Mouse (Mus musculus) kidney, postnatal 25 days (tissue): ENCODE measurements around the gene Rem1.
A peak's percentile ranks its signal among the peaks of the same experiment; 100 is the strongest.

Experiments used
- DNase-seq, 2 experiments: peaks; one replicate each; pipeline ENCODE4 v3.0.0; 2021; ENCODE audit warnings: mixed read lengths in 2 of 2

Rem1 gene

DNA sequence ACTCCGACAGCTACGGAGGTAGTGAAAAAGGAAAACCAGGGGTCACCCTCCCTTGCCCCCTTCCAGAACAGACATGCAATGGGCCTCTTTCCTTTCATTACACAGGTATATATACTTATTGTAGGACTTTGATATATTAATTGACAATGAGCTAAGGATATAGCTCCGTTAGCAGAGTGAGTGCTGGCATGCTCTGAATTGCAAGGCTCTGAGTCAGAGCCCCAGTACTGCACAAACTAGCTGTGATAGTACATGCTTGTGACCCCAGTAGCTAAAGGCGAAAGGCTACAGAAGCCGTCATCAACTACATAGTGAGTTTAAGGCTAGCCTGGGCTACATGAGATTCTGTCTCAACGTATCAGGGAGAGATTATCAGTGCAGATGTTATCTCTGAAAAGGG lies 3.2 kb downstream of the Rem1 start:
- no peak for DNase-seq

DNA sequence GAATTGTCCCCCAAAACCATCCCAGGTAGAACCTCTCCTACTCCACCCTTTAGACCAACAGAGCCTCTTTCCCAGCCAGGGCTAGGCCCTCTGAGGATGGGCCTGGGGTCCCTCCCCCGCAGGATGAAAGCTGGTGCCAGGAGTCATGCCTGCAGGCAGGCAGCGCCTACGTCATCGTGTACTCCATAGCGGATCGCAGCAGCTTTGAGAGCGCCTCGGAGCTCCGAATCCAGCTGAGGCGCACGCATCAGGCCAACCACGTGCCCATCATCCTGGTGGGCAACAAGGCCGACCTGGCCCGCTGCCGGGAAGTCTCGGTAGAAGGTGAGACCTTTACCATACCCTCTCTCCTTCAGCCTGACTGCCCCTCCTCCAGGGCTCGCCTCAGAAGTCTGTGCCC lies 6.6 kb downstream of the Rem1 start:
- DNase-seq: no peak

DNA sequence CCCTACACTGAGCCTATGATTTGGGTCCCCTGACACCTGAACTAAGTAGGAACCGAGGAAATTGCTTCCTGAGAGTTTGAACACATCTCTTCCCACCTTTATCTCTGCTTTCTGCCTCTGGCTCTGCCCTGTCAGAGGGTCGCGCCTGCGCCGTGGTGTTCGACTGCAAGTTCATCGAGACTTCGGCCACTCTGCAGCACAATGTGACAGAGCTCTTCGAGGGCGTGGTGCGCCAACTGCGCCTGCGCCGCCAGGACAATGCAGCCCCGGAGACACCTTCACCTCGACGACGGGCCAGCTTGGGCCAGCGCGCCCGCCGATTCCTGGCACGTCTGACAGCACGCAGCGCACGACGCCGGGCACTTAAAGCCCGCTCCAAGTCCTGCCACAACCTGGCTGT lies 7.6 kb downstream of the Rem1 start:
- DNase-seq: no peak

DNA sequence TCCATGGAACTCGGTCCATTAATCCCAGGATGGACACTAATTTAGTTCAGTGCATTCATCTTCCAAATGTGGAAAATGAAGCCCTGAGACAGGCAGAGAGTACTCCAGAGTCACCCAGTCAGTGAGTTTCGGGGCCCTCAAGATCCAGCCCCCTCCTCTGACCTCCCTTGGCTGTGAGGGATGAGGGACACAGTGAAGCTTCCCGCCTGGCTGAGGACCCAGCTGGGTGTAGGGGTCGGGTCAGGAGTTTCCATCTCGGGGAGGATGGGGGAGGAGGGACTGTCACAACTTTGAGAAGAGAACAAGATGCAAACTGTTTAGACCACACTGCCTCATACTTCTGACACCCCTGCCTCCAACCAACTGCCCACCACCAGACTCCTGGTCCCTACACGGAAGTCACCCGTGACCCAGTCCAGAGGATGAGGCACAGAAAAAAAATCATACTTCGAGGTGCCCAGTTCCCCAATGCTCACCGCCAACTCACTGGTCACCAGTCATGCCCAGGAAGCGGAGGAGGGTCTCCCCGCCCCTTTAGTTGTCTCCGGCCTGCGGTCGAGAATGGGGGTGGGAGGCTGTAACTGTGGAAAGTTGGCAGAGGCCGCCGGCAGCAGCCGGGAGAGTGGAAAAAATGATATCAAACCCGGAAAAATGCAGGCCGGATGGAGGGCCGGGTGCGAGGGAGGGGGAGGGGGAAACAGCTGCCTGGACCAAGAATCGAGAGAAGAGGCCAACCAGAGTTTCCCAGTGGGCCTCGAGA lies 9.7 kb downstream of the Rem1 start:
- DNase-seq: peak; percentile 82 to 91

- no peak for DNase-seq
Measured at GRCm38 (mm10) chr2:152637006-152637322, 10.2 kb downstream of the Rem1 start.

- DNase-seq: no peak
Measured at GRCm38 (mm10) chr2:152637381-152637780, 10.6 kb downstream of the Rem1 start.

GRCm38 (mm10) chr2:152638865-152639264 lies 12.1 kb downstream of the Rem1 start:
- no peak for DNase-seq

DNA sequence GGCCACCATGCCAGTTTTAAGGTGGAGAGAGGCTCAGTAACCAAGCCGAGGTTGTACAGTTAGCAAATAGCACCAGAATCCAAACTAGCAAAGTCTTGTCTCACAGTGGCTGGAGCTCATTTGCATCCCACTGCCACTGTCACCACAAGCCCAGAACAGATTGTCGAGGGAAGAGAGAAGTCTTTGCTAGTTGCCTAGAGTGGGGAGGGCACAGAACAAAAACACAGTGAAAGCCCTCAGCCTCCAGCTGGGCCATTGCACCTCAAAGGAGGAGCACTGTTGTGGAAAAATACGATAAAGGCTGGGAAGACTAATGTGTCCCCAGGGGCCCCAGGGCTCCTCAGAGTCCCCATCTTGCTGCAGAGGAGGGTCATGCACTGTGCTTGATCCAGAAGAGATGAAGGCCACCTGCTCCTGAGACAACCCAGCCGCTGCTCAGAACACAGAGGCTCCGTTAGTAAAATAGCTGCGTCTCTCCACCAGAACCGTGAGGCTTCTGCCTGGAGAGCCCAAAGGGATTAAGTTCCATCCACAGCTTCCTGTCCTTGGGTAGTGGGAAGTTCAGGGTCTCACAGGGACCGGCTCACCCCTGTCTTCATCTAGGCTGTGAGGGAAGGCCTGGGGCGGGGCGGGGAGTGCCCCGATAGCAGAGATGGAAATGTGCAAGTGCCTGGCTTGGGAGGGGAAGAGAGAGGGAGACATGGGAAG lies 12.8 kb downstream of the Rem1 start:
- peak; percentile 68 to 82 for DNase-seq

DNA sequence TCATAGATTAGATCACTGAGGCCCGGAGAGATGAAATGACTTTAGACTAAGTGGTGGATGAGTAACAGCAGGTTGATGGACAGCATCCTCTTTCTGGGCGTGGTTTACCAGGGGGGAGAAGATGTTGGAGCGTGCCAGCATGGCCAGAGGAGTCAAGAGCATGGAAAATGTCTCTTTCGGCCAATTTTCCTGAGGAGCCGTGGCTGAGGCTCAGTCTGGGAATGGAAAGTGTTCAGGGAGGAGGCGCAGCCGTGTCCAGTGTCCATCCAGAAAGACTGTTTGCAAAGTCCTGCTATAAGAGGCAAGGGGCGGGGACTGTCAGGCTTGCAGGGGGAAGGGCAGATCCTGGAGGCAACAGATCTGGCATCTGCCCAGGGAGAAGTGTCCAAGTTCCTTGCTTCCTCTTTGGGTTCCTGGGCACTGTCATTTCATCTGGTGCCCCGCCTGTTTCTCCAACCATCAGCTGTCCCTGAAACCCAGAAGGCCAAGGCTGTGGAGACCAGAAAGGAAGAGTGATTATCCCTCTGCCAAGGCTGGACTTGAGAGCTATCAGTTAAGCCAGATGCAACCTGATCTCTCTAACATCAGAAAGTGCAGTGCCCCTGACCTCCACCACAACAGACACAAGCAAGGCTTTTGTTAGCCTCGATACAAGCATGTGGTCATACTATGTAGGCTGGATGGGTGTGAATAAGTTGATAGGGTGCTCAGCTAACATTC lies 26.3 kb downstream of the Rem1 start:
- DNase-seq: peak; percentile 75 to 81

DNA sequence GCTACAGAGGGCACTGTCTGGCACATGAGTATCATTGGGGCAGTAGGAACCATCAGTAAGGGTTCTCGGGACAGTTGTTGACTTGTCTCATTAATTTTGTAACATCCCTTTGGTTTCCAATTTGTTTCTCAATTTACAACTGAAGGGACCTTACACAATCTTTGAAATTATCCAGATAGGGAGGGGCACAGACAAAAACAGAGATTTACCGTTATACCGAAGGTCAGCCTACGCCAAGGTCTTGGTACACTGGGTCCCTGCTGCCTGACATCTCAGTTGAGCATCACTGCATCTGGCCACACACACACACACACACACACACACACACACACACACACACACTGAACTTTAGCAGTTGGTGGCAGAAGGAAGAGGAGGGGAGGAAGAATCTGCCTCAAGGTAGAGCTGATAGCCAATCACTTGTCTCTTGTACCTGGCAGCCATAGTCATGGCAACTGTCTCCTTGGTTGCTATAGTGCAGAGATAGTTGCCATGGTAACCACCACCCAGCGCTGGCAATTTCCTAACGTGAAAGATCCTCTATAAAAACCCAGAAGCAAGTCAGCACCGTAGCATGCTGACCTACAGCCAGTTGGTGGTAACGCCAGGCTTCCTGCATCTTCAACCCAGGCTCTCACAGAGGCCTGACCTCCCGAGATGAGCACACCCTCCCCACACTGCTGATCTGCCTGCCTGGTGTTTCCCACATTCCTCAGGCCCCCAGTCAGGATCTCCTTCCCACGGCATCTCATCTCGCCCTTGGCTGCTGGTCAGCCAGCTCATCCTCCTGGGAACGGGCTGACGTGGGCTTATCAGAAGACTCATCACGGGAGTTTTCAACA lies 27.3 kb downstream of the Rem1 start:
- DNase-seq: peak in 1 of 2 experiments; percentile 69

DNA sequence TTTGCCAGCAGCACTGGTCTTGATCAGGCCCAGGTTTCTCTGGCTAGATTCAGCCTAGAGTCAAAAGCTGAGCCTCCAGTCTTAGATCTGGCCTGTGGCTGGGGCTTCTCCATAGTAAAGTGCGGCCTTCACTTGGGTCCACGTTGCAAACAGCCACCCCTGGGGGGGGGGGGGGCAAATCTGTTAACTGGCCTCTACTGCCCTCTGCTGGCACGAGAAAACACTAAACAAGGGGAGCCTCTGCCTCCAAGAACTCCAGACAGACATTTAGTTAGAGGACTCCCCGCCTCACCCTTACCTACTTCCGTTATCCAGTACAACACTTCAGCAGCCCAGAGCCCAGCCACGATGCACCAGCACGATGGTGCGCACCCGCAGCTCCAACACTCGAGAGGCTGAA lies 30.6 kb downstream of the Rem1 start:
- DNase-seq: peak; percentile 42 to 74

DNA sequence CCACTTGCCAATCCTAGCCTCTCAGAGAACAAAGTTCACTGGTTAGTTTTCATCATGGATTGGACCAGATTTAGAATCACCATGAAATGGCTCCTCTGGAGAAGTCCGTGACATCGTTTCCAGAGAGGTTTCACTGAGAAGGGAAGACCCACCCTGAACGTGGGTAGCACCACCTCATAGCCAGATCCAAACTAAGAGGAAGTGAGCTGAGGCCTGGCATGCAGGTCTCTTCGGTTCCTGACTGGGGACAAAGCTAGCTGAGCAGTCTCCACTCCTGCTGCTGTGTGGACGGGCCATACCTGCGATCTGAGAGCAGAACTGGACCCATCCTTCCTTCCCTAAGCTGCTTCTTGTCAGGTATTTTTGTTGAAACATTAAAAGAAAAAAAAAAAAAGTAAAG lies 34.4 kb downstream of the Rem1 start:
- DNase-seq: no peak

- DNase-seq: peak in 1 of 2 experiments; percentile 32
Measured at GRCm38 (mm10) chr2:152666191-152666590, 39.4 kb downstream of the Rem1 start.

DNA sequence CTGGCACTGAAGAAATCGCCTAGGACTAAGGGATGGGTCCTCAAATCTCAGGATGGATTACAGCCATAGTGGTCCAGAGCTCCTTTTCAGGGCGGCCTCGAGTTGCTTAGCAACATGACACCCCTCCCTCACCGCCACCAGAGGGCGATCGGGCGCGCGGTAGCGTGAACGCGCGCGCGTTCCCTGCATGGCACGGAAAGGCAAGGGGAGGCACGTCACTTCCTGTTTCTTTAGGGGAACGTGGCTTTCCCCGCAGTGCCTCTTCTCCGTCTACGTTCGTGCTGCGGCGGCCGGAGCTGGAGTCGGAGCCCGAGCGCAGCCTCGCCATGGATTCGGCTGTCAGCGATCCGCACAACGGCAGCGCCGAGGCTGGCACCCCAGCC lies 42.5 kb downstream of the Rem1 start, which contains the start of gene H13:
Gene H13 (plus strand): TSS at position 206 of the 383 bp plus-strand sequence.
- peak; percentile 91 to 95 for DNase-seq

DNA sequence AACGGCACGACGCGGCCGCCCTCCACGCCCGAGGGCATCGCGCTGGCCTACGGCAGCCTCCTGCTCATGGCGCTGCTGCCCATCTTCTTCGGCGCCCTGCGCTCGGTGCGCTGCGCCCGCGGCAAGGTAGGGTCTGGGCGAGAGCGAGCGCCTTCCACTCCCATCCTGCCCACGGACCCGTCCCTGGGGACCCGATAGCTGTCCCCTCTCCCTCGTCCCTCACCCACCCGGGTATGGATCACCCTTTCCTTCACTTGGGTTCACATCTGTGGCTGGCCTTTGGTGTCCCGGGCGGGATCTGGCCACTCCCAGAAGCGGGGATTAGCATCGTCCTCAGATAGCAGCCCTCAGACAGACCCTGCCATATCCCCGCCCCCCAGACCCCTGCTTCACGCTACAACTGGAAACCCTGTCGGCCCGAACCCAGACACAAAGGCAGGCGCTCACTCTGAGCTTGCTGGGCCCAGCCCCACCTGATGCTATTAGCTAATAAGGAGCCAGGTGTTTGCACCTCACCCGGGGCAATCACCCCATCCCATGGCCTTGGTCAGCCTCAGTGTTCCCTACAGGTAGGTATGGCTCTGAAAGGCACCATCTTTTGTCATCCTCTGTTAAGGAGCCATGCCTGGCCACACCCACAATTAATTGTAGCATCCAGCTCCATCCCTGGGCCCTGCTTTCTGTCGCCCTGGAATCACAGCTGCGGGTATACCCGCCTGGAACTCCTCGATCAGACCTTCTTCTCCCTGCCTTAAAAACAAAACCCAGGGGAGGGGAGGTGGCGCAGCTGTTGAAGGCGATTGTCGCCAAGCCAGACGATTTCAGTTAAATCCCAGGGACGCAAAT lies 43.1 kb downstream of the Rem1 start:
- DNase-seq: peak in 1 of 2 experiments; percentile 7

- peak in 1 of 2 experiments; percentile 32 for DNase-seq
Measured at GRCm38 (mm10) chr2:152670983-152671641, 44.4 kb downstream of the Rem1 start.

DNA sequence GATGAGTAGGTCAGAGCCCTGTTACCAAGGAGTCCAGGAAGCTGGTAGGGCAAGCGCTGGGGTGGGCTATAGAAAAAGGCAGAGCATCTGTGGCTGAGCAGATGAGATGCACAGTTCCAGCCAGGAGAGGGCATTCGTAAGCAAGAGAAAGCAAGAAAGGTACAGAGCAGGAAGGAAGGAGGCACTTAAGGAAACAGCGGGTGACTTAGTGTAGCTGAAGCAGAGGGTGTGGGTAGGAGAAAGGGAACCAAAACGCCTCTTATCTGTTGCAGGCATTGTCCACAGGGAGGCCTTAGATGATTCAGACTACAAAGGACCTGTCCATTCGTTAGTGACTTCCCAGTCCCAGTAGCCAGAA lies 44.9 kb downstream of the Rem1 start:
- DNase-seq: peak; percentile 52 to 61

DNA sequence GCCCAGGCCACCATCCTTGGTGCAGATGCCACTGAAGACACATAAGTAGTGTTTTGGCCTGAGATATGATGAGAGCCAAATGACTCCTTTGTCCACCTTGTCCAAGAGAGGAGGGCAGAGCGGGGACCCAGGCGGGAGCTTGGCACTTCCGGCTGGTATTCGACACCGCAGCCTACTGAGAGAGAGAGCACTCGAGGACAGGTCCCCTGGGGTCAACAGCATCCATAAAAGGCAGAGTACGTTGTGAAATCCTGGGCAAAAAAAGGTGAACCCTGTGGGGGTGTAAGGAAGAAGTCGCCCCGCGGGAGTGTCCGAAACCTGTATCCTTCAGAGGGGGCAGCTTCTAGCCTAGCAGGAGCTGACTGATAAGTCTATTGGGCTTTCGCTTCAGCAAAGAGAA lies 45.4 kb downstream of the Rem1 start:
- DNase-seq: no peak

DNA sequence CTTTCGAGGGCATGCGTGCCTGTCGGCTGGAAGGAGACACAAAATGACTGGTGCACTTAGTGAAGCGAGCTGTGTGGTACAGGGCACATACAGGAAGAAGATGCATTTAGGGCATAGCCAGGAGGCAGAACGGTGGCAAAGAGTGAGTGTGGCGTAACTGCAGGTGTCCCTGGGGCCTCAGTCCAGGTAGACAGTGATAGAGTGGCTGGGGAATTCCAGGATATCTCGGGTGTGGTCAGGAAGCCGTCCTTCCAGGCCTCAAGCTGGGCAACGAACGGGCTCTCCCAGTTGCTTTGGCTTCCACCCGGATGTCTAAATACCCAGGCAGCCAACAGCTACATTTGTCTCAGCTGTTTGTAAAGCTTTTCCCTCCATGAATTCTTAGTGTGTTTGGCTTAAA lies 47.4 kb downstream of the Rem1 start:
- DNase-seq: peak in 1 of 2 experiments; percentile 52

GRCm38 (mm10) chr2:152675252-152675791 lies 48.6 kb downstream of the Rem1 start:
- no peak for DNase-seq

GRCm38 (mm10) chr2:152678302-152678701 lies 51.6 kb downstream of the Rem1 start:
- peak in 1 of 2 experiments; percentile 39 for DNase-seq
